Mouse (Mus musculus) thymus, adult 2 months (tissue): Measurements from ENCODE around the gene Cd79b. TPM values are rescaled to one million over a fixed set of nuclear protein-coding genes. Genes with fewer than 3 reads are reported as not detected.
A peak's percentile ranks its signal among the peaks of the same experiment; 100 is the strongest.

ENCODE experiments used
- DNase-seq: peaks from one replicate; pipeline ENCODE4 v3.0.0; 2021
- H3K27ac ChIP-seq: fragments of 200-500 bp; 2 replicates; pipeline ENCODE4 v1.5.1; 2012; ENCODE audit warnings: low read length, control low read depth; ENCODE audit not compliant: control insufficient read depth, insufficient read depth
- H3K27me3 ChIP-seq: fragments of 200-500 bp; 2 replicates; pipeline ENCODE4 v1.6.1; 2012; ENCODE audit warnings: mild to moderate bottlenecking, low read length, moderate library complexity, mixed read lengths; ENCODE audit not compliant: control insufficient read depth, insufficient read depth
- H3K36me3 ChIP-seq: fragments of 200-500 bp; 2 replicates; pipeline ENCODE4 v1.6.1; 2012; ENCODE audit warnings: mild to moderate bottlenecking, low read length, moderate library complexity; ENCODE audit not compliant: control insufficient read depth, insufficient read depth
- H3K4me1 ChIP-seq: fragments of 200-500 bp; replicated peaks from 2 replicates; pipeline ENCODE4 v1.6.1; 2012; ENCODE audit warnings: low read length; ENCODE audit not compliant: control insufficient read depth, insufficient read depth
- H3K4me3 ChIP-seq: fragments of 200-500 bp; 2 replicates; pipeline ENCODE4 v1.5.1; 2012; ENCODE audit warnings: mild to moderate bottlenecking, low read length, control low read depth, moderate library complexity; ENCODE audit not compliant: control insufficient read depth, insufficient read depth
- CTCF ChIP-seq: fragments of 200-500 bp; IDR thresholded peaks from 2 replicates; pipeline ENCODE4 v1.5.1; 2012; ENCODE audit warnings: mild to moderate bottlenecking, control low read depth, low read length, moderate library complexity, borderline replicate concordance; ENCODE audit not compliant: control insufficient read depth, poor library complexity, insufficient read depth; ENCODE audit errors: extremely low read depth
- POLR2A ChIP-seq: fragments of 200-500 bp; IDR thresholded peaks from 2 replicates; pipeline ENCODE4 v1.6.1; 2012; ENCODE audit warnings: mild to moderate bottlenecking, low read length, control low read depth, moderate library complexity; ENCODE audit not compliant: control insufficient read depth, poor library complexity, insufficient read depth; ENCODE audit errors: extremely low read depth
- WGBS: fragments of 180-500 bp; shearing (Covaris S2); methylation state at CpG from one replicate; pipeline ENCODE4 v1.1.7; 2018; 5-methylcytosine and 5-hydroxymethylcytosine counted together
- polyA plus RNA-seq: library from polyadenylated mRNA; depleted of rRNA; stranded (reverse); fragments of >200 nt; gene quantifications from 2 replicates; pipeline ENCODE4 v1.2.3, GENCODE M21; 2012

Cd79b gene
- polyA plus RNA-seq, 1 experiment = 33.2 TPM

GRCm38 (mm10) chr11:106338029-106338428 is 23.5 kb upstream of the Cd79b start:
- no peak for DNase-seq
- Histone ChIP-seq H3K4me3 (no peak overlapping the region), H3K36me3 (no peaks in the 10 kb centered on the region), H3K27me3 (no peaks in the 10 kb centered on the region), H3K4me1 (no peaks in the 10 kb centered on the region), H3K27ac (no peak overlapping the region)
- TF ChIP-seq POLR2A (no peak), CTCF (no peak)
- 87% methylated on average over 5 of the region's 5 CpGs for WGBS

GRCm38 (mm10) chr11:106334066-106334465 is 19.5 kb upstream of the Cd79b start:
- Histone ChIP-seq H3K27me3 (no peaks in the 10 kb centered on the region), H3K4me3 (no peak overlapping the region), H3K27ac (no peak overlapping the region), H3K4me1 (no peaks in the 10 kb centered on the region; the same call in 1 of the 2 replicates), H3K36me3 (no peaks in the 10 kb centered on the region)
- DNase-seq = no peak
- WGBS = 22% methylated on average over 2 of the region's 2 CpGs
- TF ChIP-seq CTCF = no peak
- TF ChIP-seq POLR2A = no peak

GRCm38 (mm10) chr11:106332458-106332857 is 17.9 kb upstream of the Cd79b start:
- Histone ChIP-seq H3K36me3 (no peaks in the 10 kb centered on the region), H3K4me1 (no peaks in the 10 kb centered on the region; the same call in 1 of the 2 replicates), H3K27me3 (no peaks in the 10 kb centered on the region), H3K4me3 (no peak overlapping the region), H3K27ac (no peak overlapping the region)
- TF ChIP-seq POLR2A (no peak), CTCF (no peak)
- DNase-seq = no peak
- WGBS = 11% methylated on average over 4 of the region's 4 CpGs

GRCm38 (mm10) chr11:106329682-106330081 is 15.1 kb upstream of the Cd79b start:
- H3K4me3 ChIP-seq = no peak overlapping the region
- no peak overlapping the region for H3K27ac ChIP-seq
- 17% methylated on average over 7 of the region's 7 CpGs for WGBS
- no peaks in the 10 kb centered on the region for H3K27me3 ChIP-seq
- H3K36me3 ChIP-seq = no peaks in the 10 kb centered on the region
- peak; percentile 68 for DNase-seq
- TF ChIP-seq CTCF (no peak), POLR2A (no peak)
- H3K4me1 ChIP-seq = peaks cover 7% of the 10 kb centered on the region; the same call in 1 of the 2 replicates

- 23% methylated on average over 6 of the region's 6 CpGs for WGBS
- Histone ChIP-seq H3K4me3 (no peak overlapping the region), H3K27ac (no peak overlapping the region), H3K27me3 (no peaks in the 10 kb centered on the region), H3K36me3 (no peaks in the 10 kb centered on the region), H3K4me1 (peaks cover 7% of the 10 kb centered on the region; the same call in 1 of the 2 replicates)
- no peak for DNase-seq
- TF ChIP-seq CTCF (no peak), POLR2A (no peak)
Observed at GRCm38 (mm10) chr11:106329128-106329527, 14.6 kb upstream of the Cd79b start.

- WGBS = 86% methylated on average over 5 of the region's 5 CpGs
- no peak for TF ChIP-seq POLR2A
- TF ChIP-seq CTCF = no peak
- H3K27ac ChIP-seq = no peak overlapping the region
Observed at GRCm38 (mm10) chr11:106328521-106328920, 14.0 kb upstream of the Cd79b start.

GRCm38 (mm10) chr11:106326475-106326874 is 11.9 kb upstream of the Cd79b start:
- TF ChIP-seq POLR2A (no peak), CTCF (no peak)
- Histone ChIP-seq H3K27me3 (no peaks in the 10 kb centered on the region), H3K27ac (no peak overlapping the region), H3K4me1 (peaks cover 7% of the 10 kb centered on the region; the same call in 1 of the 2 replicates), H3K36me3 (no peaks in the 10 kb centered on the region), H3K4me3 (no peak overlapping the region)
- no peak for DNase-seq
- whole genome bisulfite sequencing = 80% methylated on average over 8 of the region's 8 CpGs

More at GRCm38 (mm10) chr11:106328521-106328920, 14.0 kb upstream of the Cd79b start:
- no peaks in the 10 kb centered on the region for H3K27me3 ChIP-seq
- no peaks in the 10 kb centered on the region for H3K36me3 ChIP-seq
- H3K4me3 ChIP-seq = no peak overlapping the region
- DNase-seq = no peak
- H3K4me1 ChIP-seq = peaks cover 7% of the 10 kb centered on the region; the same call in 1 of the 2 replicates
